Mouse (Mus musculus) testis, postnatal 14 days (tissue): Measurements from ENCODE around the gene Dleu7.

Experiments used
- DNase-seq: peaks from one replicate; pipeline ENCODE4 v3.0.0; 2021; ENCODE audit warnings: low spot score

The Dleu7 gene

DNA sequence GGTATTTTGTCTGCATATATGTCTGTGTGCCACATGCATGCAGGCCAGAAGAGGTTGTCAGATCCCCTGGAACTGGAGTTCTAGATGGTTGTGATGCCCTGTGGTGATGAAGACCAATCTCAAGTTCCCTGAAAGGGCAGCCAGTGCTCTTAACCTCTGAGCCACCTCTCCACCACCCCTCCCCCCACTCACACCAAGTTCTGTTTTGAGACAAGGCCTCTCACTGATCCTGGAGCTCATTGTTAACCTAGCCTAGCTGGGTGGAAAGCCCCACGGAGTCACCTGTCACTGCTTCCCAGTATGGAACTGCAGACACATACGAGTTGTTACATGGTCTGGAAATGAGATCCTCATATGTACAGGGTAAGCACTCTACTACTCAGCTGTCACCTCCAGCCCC, 9.9 kb downstream of the Dleu7 start:
- DNase-seq, result no peak

DNA sequence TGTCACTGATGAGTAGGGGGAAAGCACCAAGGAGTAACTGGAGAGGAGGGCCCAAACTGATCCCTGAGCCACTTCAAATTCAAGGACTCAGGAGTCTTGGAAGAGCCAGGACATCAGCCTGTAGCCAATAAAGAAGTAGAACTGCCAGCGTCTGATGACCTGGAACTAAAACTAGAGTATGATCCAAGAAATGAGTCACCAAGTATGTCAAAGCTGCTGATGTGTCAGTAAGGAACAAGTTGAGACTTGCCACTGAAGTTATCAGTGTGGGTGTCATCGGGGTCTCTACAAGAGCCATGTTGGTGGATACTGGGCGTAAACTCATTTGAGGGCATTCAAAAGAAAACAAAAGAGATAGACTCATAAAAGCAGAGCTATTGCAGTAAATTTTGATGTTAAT, 19.2 kb downstream of the Dleu7 start:
- DNase-seq, result no peak

- DNase-seq, result no peak
Observed at GRCm38 (mm10) chr14:62270698-62271396, 22.0 kb downstream of the Dleu7 start.

- peak; percentile 38 for DNase-seq
Observed at GRCm38 (mm10) chr14:62258978-62259536, 33.8 kb downstream of the Dleu7 start.

GRCm38 (mm10) chr14:62258125-62258524, 34.7 kb downstream of the Dleu7 start:
- DNase-seq, result no peak

GRCm38 (mm10) chr14:62256066-62256465, 36.8 kb downstream of the Dleu7 start:
- no peak for DNase-seq

GRCm38 (mm10) chr14:62254371-62254770, 38.5 kb downstream of the Dleu7 start:
- no peak for DNase-seq

DNA sequence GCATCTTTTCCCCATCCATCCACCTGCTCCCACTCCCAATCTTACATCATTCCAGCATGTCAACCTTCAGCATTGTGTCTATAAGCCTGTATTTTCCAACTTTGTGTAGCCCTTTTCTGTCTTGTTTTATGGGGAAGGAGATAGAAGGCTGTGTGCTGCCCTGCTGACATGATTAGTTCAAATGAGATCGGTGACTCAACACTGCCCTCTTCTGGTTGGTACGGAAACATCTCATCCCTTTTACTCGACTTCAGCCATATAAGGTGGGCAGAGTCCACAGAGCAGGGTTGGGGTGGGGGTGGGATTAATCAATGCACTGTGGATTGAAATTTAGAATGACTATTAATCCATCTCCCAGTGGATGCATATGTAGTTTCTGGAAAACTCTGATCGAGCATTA, 40.8 kb downstream of the Dleu7 start:
- DNase-seq, result peak; percentile 15

- no peak for DNase-seq
Observed at GRCm38 (mm10) chr14:62250046-62250445, 42.8 kb downstream of the Dleu7 start.

GRCm38 (mm10) chr14:62249251-62249650, 43.6 kb downstream of the Dleu7 start:
- DNase-seq, result no peak

DNA sequence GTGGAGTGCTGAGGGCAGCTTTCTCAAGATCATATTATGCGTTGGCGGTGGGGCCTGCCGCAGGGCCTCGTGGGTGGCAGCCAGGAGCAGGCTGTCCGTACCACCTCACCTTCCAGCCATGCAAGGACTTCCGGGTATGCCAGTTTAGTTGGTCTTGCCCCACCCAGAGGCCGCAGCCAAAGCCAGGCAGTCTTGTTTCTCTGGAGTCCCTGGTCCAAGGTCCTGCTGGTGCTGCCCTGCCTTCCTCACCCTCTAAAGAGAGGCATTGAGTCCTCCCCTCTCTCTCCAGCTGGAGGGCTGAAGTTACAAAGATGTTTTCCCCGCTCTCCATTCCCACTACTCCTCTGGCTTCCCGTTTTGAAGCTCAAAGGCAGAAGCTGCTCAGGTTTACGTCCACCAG, 44.1 kb downstream of the Dleu7 start:
- DNase-seq, result no peak

DNA sequence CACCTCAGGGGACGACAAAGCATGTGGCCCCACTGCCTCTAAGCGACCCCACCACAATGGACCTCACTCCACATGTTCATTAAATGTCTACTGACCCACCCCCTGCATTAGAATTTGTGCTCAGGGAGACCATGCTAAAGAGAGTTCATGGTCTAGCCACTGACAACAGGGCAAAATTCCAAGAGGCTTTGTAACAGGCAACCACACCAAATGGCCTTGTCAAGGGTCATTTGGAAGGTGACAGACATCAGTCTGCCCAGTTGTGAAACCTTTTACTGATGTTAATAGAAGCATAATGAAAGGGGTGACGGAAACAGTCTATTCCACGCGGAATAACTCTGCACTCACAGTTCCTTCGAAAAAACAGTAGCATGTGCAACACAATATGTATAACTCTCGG, 44.5 kb downstream of the Dleu7 start:
- no peak for DNase-seq

GRCm38 (mm10) chr14:62245557-62245956, 47.3 kb downstream of the Dleu7 start:
- DNase-seq, result no peak

GRCm38 (mm10) chr14:62243530-62243929, 49.3 kb downstream of the Dleu7 start:
- DNase-seq, result no peak

DNA sequence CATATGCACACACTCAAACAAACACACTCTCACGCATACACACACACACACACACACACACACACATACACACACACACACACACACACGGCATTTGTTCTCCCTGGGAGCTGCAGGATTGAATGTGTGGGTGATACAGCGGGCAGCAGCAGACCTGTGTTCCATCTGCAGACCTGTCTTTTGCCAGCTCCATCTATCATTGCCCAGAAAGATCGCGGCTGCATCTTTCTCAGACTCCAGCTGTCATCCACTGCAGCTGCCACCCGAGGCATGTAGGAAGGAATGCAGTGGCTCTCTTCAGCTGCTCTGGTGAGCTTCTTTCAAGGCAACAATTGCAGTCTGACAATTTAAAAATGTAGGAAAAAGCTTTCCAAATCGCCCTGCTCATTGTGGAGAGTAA, 56.9 kb downstream of the Dleu7 start:
- no peak for DNase-seq

DNA sequence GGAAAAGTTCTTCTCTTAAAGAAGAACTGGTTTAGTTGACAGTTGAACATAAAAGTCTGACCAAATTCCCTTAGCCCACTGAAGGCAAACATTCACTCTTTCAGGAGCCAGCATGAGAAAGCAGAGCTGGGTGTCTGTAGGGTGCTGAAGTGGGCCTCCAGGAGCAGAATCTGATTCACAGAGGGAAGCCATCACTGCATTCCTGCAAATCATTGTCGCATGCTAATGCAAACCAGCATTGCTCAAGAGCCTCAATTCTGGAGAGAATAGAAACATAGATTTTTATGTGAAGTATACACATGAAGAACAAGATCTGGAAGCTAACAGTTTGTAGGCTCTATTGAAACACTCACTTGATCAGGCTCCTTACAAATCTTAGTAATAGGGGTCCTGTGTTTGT, 57.6 kb downstream of the Dleu7 start:
- DNase-seq, result no peak

DNA sequence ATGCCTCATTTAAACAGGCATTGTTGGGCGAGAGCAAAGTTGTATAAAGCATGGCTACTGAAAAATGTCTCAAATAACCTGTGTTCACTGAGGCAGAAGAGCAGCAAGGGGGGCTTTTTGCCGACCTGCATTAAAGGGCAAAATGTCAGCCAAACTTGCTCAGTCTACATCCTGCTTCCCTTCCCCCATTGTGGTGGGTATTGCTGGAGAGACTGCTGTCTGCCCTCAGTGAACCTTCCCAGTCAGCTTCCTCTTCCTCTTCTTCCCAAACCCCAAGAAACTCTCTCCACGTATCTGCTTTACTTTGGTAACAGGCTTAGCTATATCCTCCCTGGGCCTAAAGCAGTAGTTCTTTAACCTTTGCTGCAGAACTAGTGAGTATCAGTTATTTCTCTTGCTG, 61.9 kb downstream of the Dleu7 start:
- DNase-seq, result no peak

DNA sequence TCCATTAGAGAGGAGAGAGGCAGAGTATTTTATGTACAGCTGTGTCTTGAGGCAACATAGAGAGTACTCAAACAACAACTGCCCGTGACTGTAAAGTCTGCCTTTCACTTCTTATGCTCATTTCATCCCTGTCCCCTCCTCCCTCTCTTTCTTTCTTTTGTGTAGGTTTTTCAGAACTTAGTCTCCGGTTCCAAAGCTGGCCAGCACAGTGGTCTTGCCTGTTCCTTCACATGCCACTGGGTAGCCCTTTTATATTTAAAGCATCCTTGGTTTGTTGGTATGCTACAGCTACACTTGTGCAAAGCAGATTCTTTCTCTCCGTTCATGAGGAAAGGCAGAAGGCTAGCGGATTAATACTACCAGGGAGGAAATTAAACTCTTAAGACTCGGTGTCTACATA, 65.7 kb downstream of the Dleu7 start:
- DNase-seq, result no peak

DNA sequence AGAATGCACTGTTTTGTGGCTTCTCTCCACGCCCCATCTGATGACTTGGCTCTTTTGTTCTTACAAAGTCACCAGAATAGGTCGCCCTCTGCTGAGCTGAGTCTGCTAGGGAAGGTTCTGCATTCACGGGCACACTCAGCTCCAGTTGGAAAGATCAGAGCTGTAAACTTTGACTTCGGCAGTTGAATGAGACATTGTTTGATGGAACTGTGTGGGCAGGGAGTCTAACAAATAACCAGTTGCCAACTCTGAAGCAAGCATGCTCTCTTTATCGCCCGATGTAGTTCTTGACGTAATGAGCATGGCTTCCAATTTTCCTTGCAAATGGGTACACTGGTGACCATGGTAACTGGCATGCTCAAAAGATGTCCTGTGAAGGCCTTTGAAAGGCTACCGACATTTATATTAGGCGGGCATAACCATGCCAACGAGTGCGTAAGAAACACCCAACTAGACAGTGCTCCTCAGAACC, 66.2 kb downstream of the Dleu7 start:
- no peak for DNase-seq
